Mouse (Mus musculus) megakaryocyte, embryonic 14.5 days (primary cell): Measurements from ENCODE around the gene Itgb1.

Experiments
- FLI1 ChIP-seq: IDR thresholded peaks from 2 replicates; pipeline ENCODE4 v1.6.1; 2012; ENCODE audit warnings: low read length, inconsistent platforms, mixed read lengths
- GATA1 ChIP-seq: IDR thresholded peaks from 3 replicates; pipeline ENCODE4 v1.6.1; 2012; ENCODE audit warnings: mixed read lengths, low read length, inconsistent platforms, borderline replicate concordance

- no peak for TF ChIP-seq GATA1
- no peak for TF ChIP-seq FLI1
Measured at GRCm38 (mm10) chr8:128662144-128662543, 23.3 kb upstream of the Itgb1 start.
